Mouse (Mus musculus) kidney, postnatal 4 days (tissue): Measurements from ENCODE around the gene Nfatc2ip.
A peak's percentile ranks its signal among the peaks of the same experiment; 100 is the strongest.

Source experiments
- DNase-seq, 2 experiments: peaks; one replicate each; pipeline ENCODE4 v3.0.0; 2021; ENCODE audit warnings: mixed read lengths in 2 of 2

The Nfatc2ip gene

GRCm38 (mm10) chr7:126354738-126355614 is 41.6 kb downstream of the Nfatc2ip start:
- DNase-seq = peak in 1 of 2 experiments; percentile 21

GRCm38 (mm10) chr7:126353994-126354365 is 42.6 kb downstream of the Nfatc2ip start:
- no peak for DNase-seq

GRCm38 (mm10) chr7:126353251-126353993 is 43.1 kb downstream of the Nfatc2ip start:
- DNase-seq = no peak

GRCm38 (mm10) chr7:126351419-126351951 is 45.1 kb downstream of the Nfatc2ip start:
- DNase-seq = no peak

- no peak for DNase-seq
Measured at GRCm38 (mm10) chr7:126350748-126351418, 45.7 kb downstream of the Nfatc2ip start.

GRCm38 (mm10) chr7:126348293-126348692 is 48.2 kb downstream of the Nfatc2ip start:
- no peak for DNase-seq

- no peak for DNase-seq
Measured at GRCm38 (mm10) chr7:126347098-126347497, 49.4 kb downstream of the Nfatc2ip start.

- DNase-seq = no peak
Measured at GRCm38 (mm10) chr7:126345969-126346368, 50.6 kb downstream of the Nfatc2ip start.

GRCm38 (mm10) chr7:126345557-126345956 is 51.0 kb downstream of the Nfatc2ip start:
- DNase-seq = no peak

GRCm38 (mm10) chr7:126340896-126341295 is 55.6 kb downstream of the Nfatc2ip start:
- no peak for DNase-seq

- no peak for DNase-seq
Measured at GRCm38 (mm10) chr7:126340206-126340618, 56.3 kb downstream of the Nfatc2ip start.

- DNase-seq = peak; percentile 26 to 41
Measured at GRCm38 (mm10) chr7:126339521-126339971, 57.0 kb downstream of the Nfatc2ip start.

GRCm38 (mm10) chr7:126338906-126339305 is 57.6 kb downstream of the Nfatc2ip start:
- no peak for DNase-seq

GRCm38 (mm10) chr7:126335556-126335955 is 61.0 kb downstream of the Nfatc2ip start:
- no peak for DNase-seq
